Mouse (Mus musculus): ENCODE results near the gene Cacfd1.

GRCm38 (mm10) chr2:27069646-27070045 is 59.9 kb downstream of the Cacfd1 start:
- TF ChIP-seq CTCF (IDR thresholded peaks at IDR 0.05; ENCODE audit: low read depth, low read length) (no peak), POLR2A (IDR thresholded peaks at IDR 0.05; ENCODE audit: borderline replicate concordance, low read depth, low read length) (no peak)

Data from bone marrow macrophage, adult 2 months (primary cell).